ENCODE assay signal across 7 mouse cellular contexts in the genomic region with DNA sequence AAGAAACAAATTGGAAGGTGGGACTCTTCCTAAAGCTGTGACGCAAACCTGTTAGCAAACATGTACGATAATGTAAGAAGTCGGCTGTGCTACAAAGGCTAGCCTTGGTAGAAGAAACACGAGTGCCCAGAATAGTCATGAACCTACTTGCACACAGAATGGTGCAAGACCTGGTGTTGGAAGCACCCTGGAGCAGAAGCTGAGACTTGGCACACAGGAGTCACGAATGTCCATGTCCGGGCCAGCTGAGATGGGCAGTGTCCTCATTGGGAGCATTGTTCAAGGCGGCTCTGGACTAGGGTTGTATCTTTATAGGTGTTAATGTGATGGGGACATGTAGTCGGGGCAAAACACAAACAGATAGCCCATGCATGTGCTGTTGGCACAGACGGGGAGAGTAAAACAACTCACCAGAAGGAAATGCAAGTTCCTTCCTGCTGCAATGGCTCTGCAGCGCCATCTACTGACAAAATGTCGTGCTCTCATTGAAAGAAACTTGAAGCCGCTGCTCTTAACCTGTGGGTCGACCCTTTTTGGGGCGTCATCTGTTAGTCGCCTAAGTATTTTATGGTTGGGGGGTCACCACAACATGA. TPM values are rescaled to one million over a fixed set of nuclear protein-coding genes. Genes with fewer than 3 reads are reported as not detected.
DNase-seq lines count a peak whose midpoint lies in the region; ATAC-seq and TF ChIP-seq lines count a peak whose summit lies in the region.

No protein-coding gene starts in this region.

- H3K4me3 ChIP-seq in ES-Bruce4 (ENCODE audit: low read depth, low read length): no peak overlapping the region
- no peak overlapping the region for H3K4me3 ChIP-seq in forebrain, embryonic 16.5 days (replicated peaks; ENCODE audit: low read length)
- H3K4me3 ChIP-seq in liver, postnatal 0 days (ENCODE audit: low read depth, low read length): no peak overlapping the region
- H3K4me3 ChIP-seq in neural tube, embryonic 14.5 days (ENCODE audit: low read depth, low read length): no peak overlapping the region

- TF ChIP-seq POLR2A in ES-Bruce4 (IDR thresholded peaks at IDR 0.05; ENCODE audit: insufficient read depth, low read length): no peak

- peak; percentile 74 for TF ChIP-seq CTCF in ES-Bruce4 (IDR thresholded peaks at IDR 0.05; ENCODE audit: low read depth, low read length)
- peak; percentile 94 for TF ChIP-seq CTCF in liver, postnatal 0 days (IDR thresholded peaks at IDR 0.05; ENCODE audit: low read depth)

- no peaks in the 10 kb centered on the region for H3K27me3 ChIP-seq in ES-Bruce4 (ENCODE audit: control insufficient read depth, insufficient read depth, low read length, poor library complexity, severe bottlenecking)
- no peaks in the 10 kb centered on the region for H3K27me3 ChIP-seq in forebrain, embryonic 16.5 days (replicated peaks; ENCODE audit: control insufficient read depth, insufficient read depth, low read length)
- no peaks in the 10 kb centered on the region for H3K27me3 ChIP-seq in liver, postnatal 0 days (ENCODE audit: insufficient read depth, low read length)
- H3K27me3 ChIP-seq in neural tube, embryonic 14.5 days (ENCODE audit: control insufficient read depth, insufficient read depth, low read length): no peaks in the 10 kb centered on the region

- no peak for TF ChIP-seq EP300 in ES-Bruce4 (IDR thresholded peaks at IDR 0.05; ENCODE audit: insufficient read depth, low read depth, low read length)
- TF ChIP-seq EP300 in liver, postnatal 0 days (IDR thresholded peaks at IDR 0.05; ENCODE audit: low read depth): no peak

- DNase-seq in B cell, adult 2 months: peak; percentile 69 to 71
- peak; percentile 90 for DNase-seq in induced T-regulatory cell, adult 2 months (ENCODE audit: low read depth)
- peak; percentile 80 for DNase-seq in liver, postnatal 0 days

- no peak overlapping the region for H3K27ac ChIP-seq in ES-Bruce4 (ENCODE audit: insufficient read depth, low read length)
- H3K27ac ChIP-seq in forebrain, embryonic 16.5 days (ENCODE audit: low read length): no peak overlapping the region
- H3K27ac ChIP-seq in liver, postnatal 0 days (ENCODE audit: low read depth): no peak overlapping the region
- no peak overlapping the region for H3K27ac ChIP-seq in neural tube, embryonic 14.5 days (ENCODE audit: low read depth, low read length)

- no peaks in the 10 kb centered on the region for H3K4me1 ChIP-seq in ES-Bruce4 (ENCODE audit: control insufficient read depth, insufficient read depth, low read length)
- no peaks in the 10 kb centered on the region for H3K4me1 ChIP-seq in forebrain, embryonic 16.5 days (replicated peaks; ENCODE audit: control insufficient read depth, insufficient read depth, low read length)
- no peaks in the 10 kb centered on the region for H3K4me1 ChIP-seq in liver, postnatal 0 days (ENCODE audit: insufficient read depth)
- no peaks in the 10 kb centered on the region for H3K4me1 ChIP-seq in neural tube, embryonic 14.5 days (ENCODE audit: control insufficient read depth, insufficient read depth, low read length)

- 33% methylated on average over 15 of the region's 15 CpGs for WGBS in forebrain, embryonic 16.5 days
- 28% methylated on average over 15 of the region's 15 CpGs for WGBS in liver, postnatal 0 days (ENCODE audit: insufficient replicate concordance)
- WGBS in neural tube, embryonic 14.5 days: 35% methylated on average over 15 of the region's 15 CpGs

- H3K36me3 ChIP-seq in ES-Bruce4 (ENCODE audit: control insufficient read depth, insufficient read depth, low read length, poor library complexity, severe bottlenecking): no peaks in the 10 kb centered on the region
- H3K36me3 ChIP-seq in forebrain, embryonic 16.5 days (ENCODE audit: control insufficient read depth, insufficient read depth): no peaks in the 10 kb centered on the region
- no peaks in the 10 kb centered on the region for H3K36me3 ChIP-seq in liver, postnatal 0 days (replicated peaks; ENCODE audit: insufficient read depth, low read length)
- H3K36me3 ChIP-seq in neural tube, embryonic 14.5 days (ENCODE audit: control insufficient read depth, insufficient read depth, low read length): no peaks in the 10 kb centered on the region

- H3K9ac ChIP-seq in ES-Bruce4 (ENCODE audit: low read depth, poor library complexity, severe bottlenecking): no peak overlapping the region
- H3K9ac ChIP-seq in forebrain, embryonic 16.5 days (replicated peaks; ENCODE audit: low read depth, low read length): no peak overlapping the region
- no peak overlapping the region for H3K9ac ChIP-seq in liver, postnatal 0 days (replicated peaks)
- no peak overlapping the region for H3K9ac ChIP-seq in neural tube, embryonic 14.5 days (replicated peaks; ENCODE audit: low read depth, low read length)

- peak; percentile 74 for ATAC-seq in cerebellum, adult (ENCODE audit: insufficient number of reproducible peaks, low FRiP score, low TSS enrichment)
- peak; percentile 54; the same call in 1 of the 2 replicates for ATAC-seq in forebrain, embryonic 16.5 days
- no peak for ATAC-seq in liver, postnatal 0 days
- peak; percentile 49; the same call in 1 of the 2 replicates for ATAC-seq in neural tube, embryonic 14.5 days (ENCODE audit: low read depth)

- H3K9me3 ChIP-seq in ES-Bruce4 (replicated peaks; ENCODE audit: control insufficient read depth, insufficient read depth, low read length, poor library complexity, severe bottlenecking): no peaks in the 10 kb centered on the region
- H3K9me3 ChIP-seq in forebrain, embryonic 16.5 days (ENCODE audit: control insufficient read depth, low read length): no peaks in the 10 kb centered on the region
- H3K9me3 ChIP-seq in liver, postnatal 0 days (ENCODE audit: low read length): no peaks in the 10 kb centered on the region
- no peaks in the 10 kb centered on the region for H3K9me3 ChIP-seq in neural tube, embryonic 14.5 days (ENCODE audit: control insufficient read depth, low read length)

- H3K4me2 ChIP-seq in forebrain, embryonic 16.5 days (ENCODE audit: low read length): no peak overlapping the region
- H3K4me2 ChIP-seq in liver, postnatal 0 days (ENCODE audit: low read depth, low read length): no peak overlapping the region
- H3K4me2 ChIP-seq in neural tube, embryonic 14.5 days (ENCODE audit: low read depth, low read length): no peak overlapping the region

RNA-seq across cellular contexts. Expression of a gene that starts 15.2 kb away (rescaled TPM):
- polyA plus RNA-seq in ES-Bruce4 (2011; ENCODE audit: insufficient read depth, insufficient read length, low read depth, missing spikeins): 14.0 and 17.0 TPM in 2 replicates
- 44.6 and 44.9 TPM in 2 replicates for polyA plus RNA-seq in forebrain, embryonic 16.5 days (2015; fragmentation: Nextera tagmentation; extraction: Ambion mirVana)
- 3.7 TPM in 2 replicates for polyA plus RNA-seq in liver, postnatal 0 days (2015; fragmentation: Nextera tagmentation; extraction: Ambion mirVana)
- polyA plus RNA-seq in neural tube, embryonic 14.5 days (2014; fragmentation: Nextera tagmentation; extraction: Ambion mirVana): 26.0 and 27.2 TPM in 2 replicates

RNA-seq across cellular contexts. Expression of a gene that starts 41.8 kb away (rescaled TPM):
- 2.9 and 3.2 TPM in 2 replicates for polyA plus RNA-seq in ES-Bruce4 (2011; ENCODE audit: insufficient read depth, insufficient read length, low read depth, missing spikeins)
- polyA plus RNA-seq in forebrain, embryonic 16.5 days (2015; fragmentation: Nextera tagmentation; extraction: Ambion mirVana): 5.3 and 5.6 TPM in 2 replicates
- polyA plus RNA-seq in liver, postnatal 0 days (2015; fragmentation: Nextera tagmentation; extraction: Ambion mirVana): 1.7 and 1.8 TPM in 2 replicates
- polyA plus RNA-seq in neural tube, embryonic 14.5 days (2014; fragmentation: Nextera tagmentation; extraction: Ambion mirVana): 5.5 and 6.7 TPM in 2 replicates

RNA-seq across cellular contexts. Expression of a gene that starts 55.0 kb away (rescaled TPM):
- 7.3 and 9.3 TPM in 2 replicates for polyA plus RNA-seq in ES-Bruce4 (2011; ENCODE audit: insufficient read depth, insufficient read length, low read depth, missing spikeins)
- polyA plus RNA-seq in forebrain, embryonic 16.5 days (2015; fragmentation: Nextera tagmentation; extraction: Ambion mirVana): 9.6 and 14.1 TPM in 2 replicates
- polyA plus RNA-seq in liver, postnatal 0 days (2015; fragmentation: Nextera tagmentation; extraction: Ambion mirVana): 0.26 and 0.31 TPM in 2 replicates
- polyA plus RNA-seq in neural tube, embryonic 14.5 days (2014; fragmentation: Nextera tagmentation; extraction: Ambion mirVana): 18.8 and 24.0 TPM in 2 replicates
